Mouse (Mus musculus): ENCODE data around the gene Ppl. TPM values are rescaled to one million over a fixed set of nuclear protein-coding genes. Genes with fewer than 3 reads are reported as not detected.

Gene Ppl
- total and polyA plus RNA-seq, 3 experiments: 0.11 TPM; not detected in 2

- no peak for TF ChIP-seq CTCF (IDR thresholded peaks at IDR 0.05; ENCODE audit: low read depth, low read length)
- TF ChIP-seq POLR2AphosphoS5 (IDR thresholded peaks at IDR 0.05; ENCODE audit: insufficient replicate concordance, low read depth, low read length): no peak
- TF ChIP-seq GATA2 (IDR thresholded peaks at IDR 0.05; ENCODE audit: borderline replicate concordance, low read depth, low read length): no peak
- no peak for TF ChIP-seq TAL1 (conservative IDR thresholded peaks at IDR 0.05; ENCODE audit: low read depth, low read length)
- TF ChIP-seq GATA1 (IDR thresholded peaks at IDR 0.05; ENCODE audit: borderline replicate concordance, low read length): no peak
- peaks cover 72% of the 10 kb centered on the region for H3K36me3 ChIP-seq (replicated peaks)
- no peaks in the 10 kb centered on the region for H3K9me3 ChIP-seq (replicated peaks)
- no peak overlapping the region for H3K4me3 ChIP-seq (ENCODE audit: low read depth, low read length)
- DNase-seq (ENCODE audit: low spot score) (no peak), ATAC-seq (ENCODE audit: extremely low read depth, insufficient number of reproducible peaks, low FRiP score, poor library complexity, severe bottlenecking) (no peak)
- no peaks in the 10 kb centered on the region for H3K27me3 ChIP-seq (ENCODE audit: insufficient read depth, low read length)
- peaks cover 33% of the 10 kb centered on the region for H3K4me1 ChIP-seq (ENCODE audit: insufficient read depth, low read depth, low read length)
Measured at GRCm38 (mm10) chr16:5045322-5045721, 86.9 kb downstream of the Ppl start.

DNA sequence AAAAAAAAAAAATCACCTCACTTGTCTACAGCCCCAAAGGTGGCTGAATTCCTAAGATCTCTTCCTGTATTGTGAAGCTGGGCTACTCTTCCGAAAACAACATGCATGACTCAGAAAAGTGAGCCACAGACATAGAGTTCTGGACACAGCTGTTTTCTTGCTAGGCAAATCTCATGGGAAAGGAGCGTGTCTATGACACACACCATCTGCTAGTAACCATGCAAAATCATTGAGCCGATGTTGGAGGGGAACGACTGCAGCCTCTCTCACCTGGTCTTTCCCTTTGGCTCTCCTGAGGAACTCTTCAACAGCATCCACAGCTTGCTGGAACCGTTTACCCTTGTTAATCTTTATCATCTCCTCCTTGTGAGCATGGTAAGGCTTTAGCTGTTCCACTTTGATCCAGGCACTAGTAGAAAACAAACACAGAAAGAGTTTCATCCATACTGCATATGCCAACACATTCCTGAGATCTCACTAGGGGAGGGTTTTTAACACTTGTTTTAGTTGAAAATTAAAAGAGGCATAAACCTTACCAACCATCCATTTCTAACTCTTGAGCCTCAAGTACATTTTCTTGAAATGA, 95.5 kb downstream of the Ppl start:
- no peaks in the 10 kb centered on the region for H3K27me3 ChIP-seq (ENCODE audit: insufficient read depth, low read length)
- H3K9me3 ChIP-seq (replicated peaks): no peaks in the 10 kb centered on the region
- peaks cover 98% of the 10 kb centered on the region for H3K36me3 ChIP-seq (replicated peaks)
- DNase-seq (ENCODE audit: low spot score) (no peak), ATAC-seq (ENCODE audit: extremely low read depth, insufficient number of reproducible peaks, low FRiP score, poor library complexity, severe bottlenecking) (no peak)
- TF ChIP-seq GATA1 (IDR thresholded peaks at IDR 0.05; ENCODE audit: borderline replicate concordance, low read length): no peak
- no peak overlapping the region for H3K4me3 ChIP-seq (ENCODE audit: low read depth, low read length)
- H3K4me1 ChIP-seq (ENCODE audit: insufficient read depth, low read depth, low read length): peaks cover 13% of the 10 kb centered on the region

Other genes starting within 250 kb of the Ppl start
- gene Mgrn1, start 246.2 kb downstream of the Ppl start, total RNA-seq (2014; fragmentation: Nextera tagmentation): 30.4 and 32.1 TPM in 2 replicates
- gene Mgrn1, start 246.2 kb downstream of the Ppl start, total RNA-seq (2017): 16.1 and 18.6 TPM in 2 replicates
- gene Mgrn1, start 246.2 kb downstream of the Ppl start, polyA plus RNA-seq (2012): 19.3 and 22.5 TPM in 2 replicates
- 21.7 and 23.1 TPM in 2 replicates for gene Nudt16l1, start 193.7 kb downstream of the Ppl start, total RNA-seq (2014; fragmentation: Nextera tagmentation)
- 20.5 and 21.6 TPM in 2 replicates for gene Nudt16l1, start 193.7 kb downstream of the Ppl start, total RNA-seq (2017)
- 37.8 and 42.9 TPM in 2 replicates for gene Nudt16l1, start 193.7 kb downstream of the Ppl start, polyA plus RNA-seq (2012)
- 32.2 and 36.6 TPM in 2 replicates for gene Anks3, start 168.2 kb downstream of the Ppl start, total RNA-seq (2014; fragmentation: Nextera tagmentation)
- 17.5 and 27.5 TPM in 2 replicates for gene Anks3, start 168.2 kb downstream of the Ppl start, total RNA-seq (2017)
- gene Anks3, start 168.2 kb downstream of the Ppl start, polyA plus RNA-seq (2012): 24.2 and 24.4 TPM in 2 replicates
- not detected in 2 replicates for gene Sept12, start 134.6 kb downstream of the Ppl start, total RNA-seq (2014; fragmentation: Nextera tagmentation)
- 0.05 TPM in 1 of 2 replicates, not detected in the other for gene Sept12, start 134.6 kb downstream of the Ppl start, total RNA-seq (2017)
- gene Sept12, start 134.6 kb downstream of the Ppl start, polyA plus RNA-seq (2012): 0.07 TPM in 1 of 2 replicates, not detected in the other
- gene Smim22, start 125.1 kb downstream of the Ppl start, total RNA-seq (2014; fragmentation: Nextera tagmentation): not detected in 2 replicates
- not detected in 2 replicates for gene Smim22, start 125.1 kb downstream of the Ppl start, total RNA-seq (2017)
- not detected in 2 replicates for gene Smim22, start 125.1 kb downstream of the Ppl start, polyA plus RNA-seq (2012)
- gene Rogdi, start 118.9 kb downstream of the Ppl start, total RNA-seq (2014; fragmentation: Nextera tagmentation): 41.0 and 51.0 TPM in 2 replicates
- gene Rogdi, start 118.9 kb downstream of the Ppl start, total RNA-seq (2017): 4.1 and 4.7 TPM in 2 replicates
- gene Rogdi, start 118.9 kb downstream of the Ppl start, polyA plus RNA-seq (2012): 33.3 and 70.0 TPM in 2 replicates
- gene Glyr1, start 82.6 kb downstream of the Ppl start, total RNA-seq (2014; fragmentation: Nextera tagmentation): 65.1 and 79.1 TPM in 2 replicates
- 103 and 118 TPM in 2 replicates for gene Glyr1, start 82.6 kb downstream of the Ppl start, total RNA-seq (2017)
- gene Glyr1, start 82.6 kb downstream of the Ppl start, polyA plus RNA-seq (2012): 16.8 and 25.9 TPM in 2 replicates
- 61.9 and 69.8 TPM in 2 replicates for gene Ubn1, start 82.4 kb downstream of the Ppl start, total RNA-seq (2014; fragmentation: Nextera tagmentation)
- gene Ubn1, start 82.4 kb downstream of the Ppl start, total RNA-seq (2017): 55.9 and 56.9 TPM in 2 replicates
- gene Ubn1, start 82.4 kb downstream of the Ppl start, polyA plus RNA-seq (2012): 15.6 and 16.5 TPM in 2 replicates
- gene Sec14l5, start 14.7 kb upstream of the Ppl start, total RNA-seq (2014; fragmentation: Nextera tagmentation): not detected in 2 replicates
- under 0.01 and 0.11 TPM in 2 replicates for gene Sec14l5, start 14.7 kb upstream of the Ppl start, total RNA-seq (2017)
- gene Sec14l5, start 14.7 kb upstream of the Ppl start, polyA plus RNA-seq (2012): not detected in 2 replicates
- gene Nagpa, start 71.6 kb upstream of the Ppl start, total RNA-seq (2014; fragmentation: Nextera tagmentation): 9.7 and 12.3 TPM in 2 replicates
- gene Nagpa, start 71.6 kb upstream of the Ppl start, total RNA-seq (2017): 31.3 and 31.6 TPM in 2 replicates
- 21.6 and 22.0 TPM in 2 replicates for gene Nagpa, start 71.6 kb upstream of the Ppl start, polyA plus RNA-seq (2012)
- gene AU021092, start 89.9 kb upstream of the Ppl start, total RNA-seq (2014; fragmentation: Nextera tagmentation): not detected in 2 replicates
- gene AU021092, start 89.9 kb upstream of the Ppl start, total RNA-seq (2017): not detected in 2 replicates
- gene AU021092, start 89.9 kb upstream of the Ppl start, polyA plus RNA-seq (2012): not detected in 2 replicates
- 13.4 and 16.7 TPM in 2 replicates for gene Alg1, start 101.2 kb upstream of the Ppl start, total RNA-seq (2014; fragmentation: Nextera tagmentation)
- 19.6 and 20.2 TPM in 2 replicates for gene Alg1, start 101.2 kb upstream of the Ppl start, total RNA-seq (2017)
- gene Alg1, start 101.2 kb upstream of the Ppl start, polyA plus RNA-seq (2012): 4.3 and 5.3 TPM in 2 replicates
- gene Eef2kmt, start 123.6 kb upstream of the Ppl start, total RNA-seq (2014; fragmentation: Nextera tagmentation): 21.2 and 29.9 TPM in 2 replicates
- gene Eef2kmt, start 123.6 kb upstream of the Ppl start, total RNA-seq (2017): 20.3 and 24.5 TPM in 2 replicates
- 2.7 and 3.6 TPM in 2 replicates for gene Eef2kmt, start 123.6 kb upstream of the Ppl start, polyA plus RNA-seq (2012)

All from G1E (cell line).